Mouse (Mus musculus) right cerebral cortex, postnatal 36 days (tissue): Measurements from ENCODE around the gene Trim71.

ENCODE experiments used
- DNase-seq, 2 experiments: peaks; one replicate each; pipeline ENCODE4 v3.0.0; 2022; ENCODE audit warnings: low spot score in 2 of 2, mixed read lengths in 1 of 2

Trim71 gene

DNA sequence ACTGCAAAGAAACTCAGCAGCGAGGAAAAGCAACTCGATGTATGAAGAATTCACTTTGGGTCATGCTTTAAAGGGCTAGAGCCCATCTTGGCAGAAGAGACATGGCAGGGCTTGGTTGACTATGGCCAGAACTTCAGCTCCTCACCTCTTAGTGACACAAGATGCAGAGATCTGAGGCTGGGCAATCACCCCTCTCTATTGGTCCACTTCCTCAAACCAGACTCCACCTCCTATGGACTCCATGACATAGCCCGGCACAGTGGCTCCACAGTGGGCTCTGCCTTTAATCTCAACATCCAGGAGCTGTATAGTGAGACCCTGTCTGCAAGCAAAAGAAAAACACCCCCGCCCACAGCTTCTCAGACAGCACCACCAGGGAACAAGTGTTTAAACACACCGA lies 79.4 kb downstream of the Trim71 start:
- no peak for DNase-seq

DNA sequence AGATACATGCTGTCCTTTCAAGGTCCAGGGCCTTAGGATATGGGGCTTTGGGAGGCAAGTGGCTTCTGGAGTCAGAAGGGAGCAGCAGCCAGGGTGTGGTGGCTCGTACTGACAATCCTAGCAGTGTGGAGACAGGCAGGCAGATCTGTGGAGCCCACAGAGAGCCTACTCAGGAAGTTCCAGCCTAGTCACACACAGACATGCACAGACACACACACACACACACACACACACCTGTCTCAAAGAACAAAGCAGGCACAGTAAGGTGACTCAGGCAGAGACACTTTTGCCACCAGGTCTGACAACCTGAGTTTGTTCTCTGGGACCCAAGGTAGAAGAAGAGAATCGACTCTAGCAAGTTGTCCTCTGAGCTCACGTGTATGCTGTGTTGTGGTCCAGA lies 83.2 kb downstream of the Trim71 start:
- no peak for DNase-seq

DNA sequence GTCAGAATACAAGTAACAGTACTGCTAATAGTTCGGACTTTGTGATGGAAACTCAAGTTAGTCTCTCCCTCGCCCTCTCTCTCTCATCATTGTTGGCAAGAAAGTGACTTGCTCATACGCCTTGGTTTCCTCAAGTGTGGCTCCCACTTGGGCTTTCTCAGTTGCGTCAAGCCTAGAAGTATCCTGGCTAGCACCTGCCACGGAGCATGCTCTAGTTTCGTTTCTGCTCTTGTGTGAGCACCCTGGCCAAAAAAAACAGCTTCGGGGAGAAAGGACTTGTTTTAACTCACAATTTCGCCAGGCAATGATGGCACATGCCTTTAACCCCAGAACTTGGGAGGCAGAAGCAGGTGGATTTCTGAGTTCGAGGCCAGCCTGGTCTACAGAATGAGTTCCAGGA lies 87.2 kb downstream of the Trim71 start:
- no peak for DNase-seq

DNA sequence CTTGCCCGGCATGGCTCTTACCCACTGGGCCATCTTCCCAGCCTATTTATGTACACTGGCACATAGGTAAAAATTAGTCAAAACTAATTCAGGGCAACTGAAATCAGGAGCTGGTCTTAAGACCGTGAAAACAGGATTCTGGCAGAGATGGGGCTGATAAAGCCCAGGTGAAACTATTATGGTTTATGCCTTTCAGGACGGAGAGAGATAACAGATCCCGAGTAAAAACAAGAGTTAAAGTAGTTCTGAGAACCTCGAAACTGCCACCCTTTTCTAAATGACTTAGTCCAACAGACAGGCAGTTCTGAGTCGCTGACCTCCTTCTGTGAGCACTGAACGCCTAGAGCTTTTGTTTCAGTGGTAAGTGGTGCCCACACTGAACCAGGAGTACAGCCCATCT lies 92.3 kb downstream of the Trim71 start:
- no peak for DNase-seq

DNA sequence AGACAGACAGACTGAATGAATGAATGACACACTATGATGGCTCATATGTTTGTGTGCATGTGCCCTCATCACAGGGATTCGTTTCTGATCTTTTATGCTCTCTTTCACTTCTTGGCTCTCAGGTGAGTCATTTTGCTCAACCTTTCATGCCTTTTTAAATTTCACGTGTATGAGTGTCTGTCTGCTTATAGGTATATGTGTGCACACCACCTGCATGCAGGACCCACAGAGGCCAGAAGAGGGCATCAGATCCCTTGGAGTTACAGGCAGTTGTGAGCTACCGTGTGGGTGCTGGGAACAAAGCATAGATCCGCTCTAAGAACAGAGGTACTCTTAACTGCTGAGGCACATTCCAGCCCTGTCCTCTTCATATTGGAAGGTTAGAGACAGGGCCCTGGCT lies 95.5 kb downstream of the Trim71 start:
- DNase-seq: no peak

DNA sequence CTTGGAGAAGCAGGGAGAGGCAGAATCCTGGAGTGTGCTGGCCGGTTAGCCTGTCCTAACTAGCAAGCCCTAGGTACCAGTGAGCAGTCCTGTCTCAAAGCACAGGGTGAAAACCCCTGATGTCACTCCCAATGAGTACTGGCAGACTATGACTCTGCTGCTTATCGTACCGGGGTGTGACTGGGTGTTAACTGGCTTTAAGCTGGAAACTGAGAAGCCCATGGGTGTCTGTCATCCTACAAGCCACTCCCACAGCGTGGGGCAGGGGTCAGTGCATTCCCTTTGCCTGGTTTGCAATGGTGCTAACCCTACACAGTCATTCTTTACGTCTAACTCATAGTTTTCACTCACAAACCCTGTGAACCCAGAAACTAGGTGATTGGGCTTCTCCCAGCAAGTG lies 96.0 kb downstream of the Trim71 start:
- DNase-seq: no peak

DNA sequence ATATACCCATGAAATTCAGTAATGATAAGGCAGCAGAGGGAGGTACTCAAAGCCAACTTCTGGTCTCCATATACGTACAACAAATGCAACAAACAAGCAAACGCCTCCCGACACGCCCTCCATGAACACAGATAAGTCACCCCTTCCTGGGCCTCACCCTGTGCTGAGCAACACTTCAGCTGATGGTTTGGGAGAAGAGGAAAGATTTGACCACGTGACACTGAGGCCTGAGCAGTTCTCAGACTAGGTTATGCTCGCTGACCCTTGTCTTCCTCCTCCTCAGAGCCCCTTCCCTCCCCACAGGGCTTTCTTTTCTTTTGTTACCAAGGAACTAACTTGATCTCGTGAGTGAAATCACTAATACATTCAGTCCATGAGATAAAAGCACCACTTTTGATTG lies 97.3 kb downstream of the Trim71 start:
- DNase-seq: no peak

DNA sequence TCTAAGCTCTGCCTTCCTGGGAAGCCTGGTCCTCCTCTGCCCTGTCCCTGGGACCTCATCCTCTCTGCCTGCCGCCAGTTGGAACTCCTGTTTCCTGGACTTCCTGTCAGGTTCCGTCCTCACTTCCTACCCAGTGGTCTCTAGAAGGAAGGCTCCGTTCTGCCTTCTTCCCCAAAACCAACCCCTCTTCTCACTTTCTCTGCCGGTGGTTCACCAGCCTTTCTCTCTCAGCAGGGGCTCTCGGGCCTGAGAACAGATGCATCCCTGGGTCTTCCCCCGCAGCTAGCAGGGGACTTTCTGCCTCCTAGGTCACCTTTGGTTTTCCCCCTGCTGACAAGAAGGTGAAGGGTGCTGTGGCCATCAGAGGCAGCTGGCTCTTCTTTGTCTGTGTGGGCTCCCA lies 98.7 kb downstream of the Trim71 start:
- DNase-seq: no peak

DNA sequence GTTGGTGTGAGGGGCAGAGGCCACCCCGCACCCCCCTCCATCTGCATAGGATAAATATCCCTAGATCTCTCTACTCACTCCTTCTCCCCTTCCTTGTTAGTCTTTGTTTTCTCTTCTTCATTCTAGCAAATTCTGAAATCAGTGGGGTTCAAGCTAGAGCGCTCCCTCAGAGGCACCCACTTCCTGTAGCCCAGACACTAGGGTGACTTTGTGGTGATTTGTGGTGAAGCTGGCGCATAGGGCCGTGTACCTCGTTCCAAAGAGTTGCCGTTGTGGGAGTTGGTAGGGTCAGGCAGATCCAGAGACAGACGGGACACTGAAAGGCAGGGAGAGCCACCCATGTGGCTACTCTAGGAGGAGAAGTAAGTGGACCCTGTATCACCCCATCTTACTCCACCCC lies 101.6 kb downstream of the Trim71 start:
- no peak for DNase-seq

DNA sequence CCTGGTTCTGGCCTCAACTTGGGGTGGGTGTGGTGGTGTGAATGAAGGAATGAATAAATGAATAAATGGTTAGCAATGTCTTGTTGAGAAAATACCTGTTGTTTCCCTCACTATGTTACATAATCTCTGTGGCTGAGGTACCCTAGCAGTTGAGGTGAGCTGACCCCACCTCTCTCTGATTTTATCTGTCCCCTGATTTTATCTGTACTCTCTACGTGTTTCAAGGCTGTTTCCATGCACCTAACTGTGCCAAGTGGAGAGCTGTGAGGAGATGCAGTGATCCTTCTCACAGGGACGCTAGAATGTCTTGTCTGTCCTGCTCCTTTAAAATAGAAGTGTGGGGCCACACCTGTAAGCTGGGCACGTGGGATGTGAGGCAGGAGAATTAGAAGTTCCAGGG lies 105.7 kb downstream of the Trim71 start:
- DNase-seq: no peak
